Mouse (Mus musculus) spleen, postnatal 0 days (tissue): ENCODE results near the gene Hsd17b1. TPM values are rescaled to one million over a fixed set of nuclear protein-coding genes. Genes with fewer than 3 reads are reported as not detected.

ENCODE experiments used
- polyA plus RNA-seq: library from polyadenylated mRNA; unstranded; fragments of >200 nt; fragmentation: Nextera tagmentation; extraction: Ambion mirVana; gene quantifications from 2 replicates; pipeline ENCODE4 v1.2.1, GENCODE M21; 2015

The Hsd17b1 gene
- 0.38 and 0.65 TPM in 2 replicates for polyA plus RNA-seq

GRCm38 (mm10) chr11:101078121-101078520, at the start of gene Hsd17b1:
Gene Hsd17b1 (plus strand): TSS chr11:101078411.

GRCm38 (mm10) chr11:101069391-101070188, 8.6 kb upstream of the Hsd17b1 start, which contains the start of gene Naglu:
Gene Naglu (plus strand): TSS chr11:101070012.

GRCm38 (mm10) chr11:101082208-101083082, 4.2 kb downstream of the Hsd17b1 start, which contains the start of gene Coasy:
Gene Coasy (plus strand): TSS chr11:101082565.

GRCm38 (mm10) chr11:101086756-101087681, 8.8 kb downstream of the Hsd17b1 start, which contains the start of gene Mlx:
Gene Mlx (plus strand): TSS chr11:101087277.

GRCm38 (mm10) chr11:101095314-101096024, 17.3 kb downstream of the Hsd17b1 start, which contains the start of gene Psmc3ip:
Gene Psmc3ip (minus strand): TSS chr11:101095436.

GRCm38 (mm10) chr11:101119761-101120544, 41.7 kb downstream of the Hsd17b1 start, which contains the start of the genes Retreg3 and Tubg1:
Gene Retreg3 (minus strand): TSS chr11:101119893.
Gene Tubg1 (plus strand): TSS chr11:101119938.

Other genes starting within 250 kb of the Hsd17b1 start
- gene Stat5b, start 227.7 kb upstream of the Hsd17b1 start, polyA plus RNA-seq: 24.3 and 28.0 TPM in 2 replicates
- gene Stat5a, start 219.1 kb upstream of the Hsd17b1 start, polyA plus RNA-seq: 17.4 and 18.3 TPM in 2 replicates
- 34.4 and 39.7 TPM in 2 replicates for gene Stat3, start 138.9 kb upstream of the Hsd17b1 start, polyA plus RNA-seq
- 119 and 141 TPM in 2 replicates for gene Cavin1, start 107.5 kb upstream of the Hsd17b1 start, polyA plus RNA-seq
- 47.9 and 54.7 TPM in 2 replicates for gene Atp6v0a1, start 69.0 kb upstream of the Hsd17b1 start, polyA plus RNA-seq
- gene Naglu, start 8.4 kb upstream of the Hsd17b1 start, polyA plus RNA-seq: 7.7 and 10.1 TPM in 2 replicates
- 19.0 and 20.6 TPM in 2 replicates for gene Coasy, start 4.2 kb downstream of the Hsd17b1 start, polyA plus RNA-seq
- 26.4 and 29.6 TPM in 2 replicates for gene Mlx, start 8.9 kb downstream of the Hsd17b1 start, polyA plus RNA-seq
- gene Psmc3ip, start 17.0 kb downstream of the Hsd17b1 start, polyA plus RNA-seq: 24.3 and 24.8 TPM in 2 replicates
- gene Retreg3, start 41.5 kb downstream of the Hsd17b1 start, polyA plus RNA-seq: 11.8 and 12.3 TPM in 2 replicates
- gene Tubg1, start 41.5 kb downstream of the Hsd17b1 start, polyA plus RNA-seq: 33.1 and 39.4 TPM in 2 replicates
- 0.66 and 1.2 TPM in 2 replicates for gene Tubg2, start 77.5 kb downstream of the Hsd17b1 start, polyA plus RNA-seq
- 0.18 and 0.65 TPM in 2 replicates for gene Cntnap1, start 92.1 kb downstream of the Hsd17b1 start, polyA plus RNA-seq
- gene Plekhh3, start 92.9 kb downstream of the Hsd17b1 start, polyA plus RNA-seq: 2.9 and 4.0 TPM in 2 replicates
- 0.15 and 0.16 TPM in 2 replicates for gene Ccr10, start 97.0 kb downstream of the Hsd17b1 start, polyA plus RNA-seq
- gene Ezh1, start 148.1 kb downstream of the Hsd17b1 start, polyA plus RNA-seq: 9.0 and 10.7 TPM in 2 replicates
- 77.1 and 98.8 TPM in 2 replicates for gene Ramp2, start 167.6 kb downstream of the Hsd17b1 start, polyA plus RNA-seq
- 92.3 and 92.9 TPM in 2 replicates for gene Vps25, start 175.3 kb downstream of the Hsd17b1 start, polyA plus RNA-seq
- 4.0 and 5.7 TPM in 2 replicates for gene Wnk4, start 182.2 kb downstream of the Hsd17b1 start, polyA plus RNA-seq
- gene Cntd1, start 200.6 kb downstream of the Hsd17b1 start, polyA plus RNA-seq: 0.61 and 0.88 TPM in 2 replicates
- 103 and 105 TPM in 2 replicates for gene Coa3, start 200.7 kb downstream of the Hsd17b1 start, polyA plus RNA-seq
- gene Becn1, start 223.9 kb downstream of the Hsd17b1 start, polyA plus RNA-seq: 104 and 112 TPM in 2 replicates
- gene Psme3, start 237.8 kb downstream of the Hsd17b1 start, polyA plus RNA-seq: 134 and 137 TPM in 2 replicates
- gene Aoc2, start 246.7 kb downstream of the Hsd17b1 start, polyA plus RNA-seq: 1.8 and 2.0 TPM in 2 replicates